Mouse (Mus musculus) right cerebral cortex, postnatal 10 days (tissue): ENCODE results near the gene Olfr1281.
"Not testable (repeated sequence)": the region's sequence is repeated elsewhere in the genome, so short reads cannot be mapped to it uniquely, and the experiment has no call there.

Source experiments
- DNase-seq, 2 experiments: peaks; one replicate each; pipeline ENCODE4 v3.0.0; 2021; ENCODE audit warnings: low spot score in 2 of 2

The Olfr1281 gene

GRCm38 (mm10) chr2:111326220-111326619 is at the start of gene Olfr1281:
TSS of gene Olfr1281 (plus strand) at chr2:111326520.
- no peak for DNase-seq

GRCm38 (mm10) chr2:111289836-111290235 is 36.5 kb upstream of the Olfr1281 start, which contains the start of gene Olfr1278:
TSS of gene Olfr1278 (plus strand) at chr2:111290136.
- no peak for DNase-seq

- DNase-seq = no peak
These were observed 27.8 kb upstream of the Olfr1281 start for GRCm38 (mm10) chr2:111298541-111298940.

- no peak for DNase-seq
These were observed 25.9 kb upstream of the Olfr1281 start, which contains the start of gene Olfr1279 for GRCm38 (mm10) chr2:111300374-111300773. TSS of gene Olfr1279 (plus strand) at chr2:111300635.

GRCm38 (mm10) chr2:111313717-111314116 is 12.6 kb upstream of the Olfr1281 start, which contains the start of gene Olfr1280:
TSS of gene Olfr1280 (plus strand) at chr2:111314017.
- DNase-seq = no peak

GRCm38 (mm10) chr2:111333721-111334120 is 7.4 kb downstream of the Olfr1281 start:
- not testable (repeated sequence) for DNase-seq

- DNase-seq = no peak
These were observed 9.7 kb downstream of the Olfr1281 start, which contains the start of gene Olfr1282 for GRCm38 (mm10) chr2:111335976-111336375. TSS of gene Olfr1282 (minus strand) at chr2:111336076.

- no peak for DNase-seq
These were observed 40.2 kb downstream of the Olfr1281 start, which contains the start of gene Olfr1283 for GRCm38 (mm10) chr2:111366490-111366889. TSS of gene Olfr1283 (plus strand) at chr2:111366790.

- DNase-seq = no peak
These were observed 48.9 kb downstream of the Olfr1281 start, which contains the start of gene Olfr1284 for GRCm38 (mm10) chr2:111375222-111375621. TSS of gene Olfr1284 (plus strand) at chr2:111375522.
